Mouse (Mus musculus) cerebellum, postnatal 14 days (tissue): ENCODE measurements around the gene Cx3cl1.

ENCODE experiments used
- DNase-seq, 2 experiments: peaks; one replicate each; pipeline ENCODE4 v3.0.0; 2021; ENCODE audit warnings: mixed read lengths in 2 of 2

The Cx3cl1 gene

DNA sequence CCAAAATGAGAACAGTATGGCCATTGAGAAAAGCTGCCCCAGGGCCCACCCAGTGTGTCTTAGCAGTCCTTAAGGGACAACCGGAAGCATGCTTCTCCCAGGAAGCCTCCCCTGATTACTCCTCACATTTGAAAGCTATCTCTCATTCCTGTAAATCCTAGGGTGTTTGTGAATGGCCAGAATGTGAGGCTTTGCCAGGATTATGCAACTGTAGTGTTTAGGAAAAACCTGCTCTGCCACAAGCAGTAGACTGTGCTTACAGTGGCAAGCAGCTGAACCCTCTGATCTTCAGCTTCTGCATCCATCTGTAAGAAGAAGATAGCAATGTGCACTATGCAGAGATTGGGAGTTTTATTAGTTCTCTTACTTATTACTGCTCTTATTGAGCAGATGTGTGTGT lies 2.8 kb downstream of the Cx3cl1 start:
- no peak for DNase-seq

DNA sequence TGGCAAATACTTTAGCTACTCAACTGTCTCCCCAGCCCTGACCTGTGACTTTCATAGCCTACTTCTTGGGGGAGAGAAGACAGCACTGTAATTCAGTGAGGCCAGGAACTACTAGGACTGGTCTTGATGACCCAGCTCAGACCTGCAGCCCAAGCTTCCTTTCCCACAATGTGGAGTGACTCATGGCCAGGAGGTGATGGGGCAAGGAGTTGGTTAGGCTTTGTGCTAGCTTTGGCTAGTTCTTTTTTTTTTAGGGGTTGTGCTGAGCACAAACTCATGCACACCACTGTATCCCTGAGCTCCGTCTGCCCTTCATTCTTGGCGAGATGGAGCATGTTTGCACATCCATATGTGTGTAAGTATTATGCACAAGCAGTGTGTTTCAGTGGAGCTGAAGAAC lies 4.5 kb downstream of the Cx3cl1 start:
- no peak for DNase-seq

DNA sequence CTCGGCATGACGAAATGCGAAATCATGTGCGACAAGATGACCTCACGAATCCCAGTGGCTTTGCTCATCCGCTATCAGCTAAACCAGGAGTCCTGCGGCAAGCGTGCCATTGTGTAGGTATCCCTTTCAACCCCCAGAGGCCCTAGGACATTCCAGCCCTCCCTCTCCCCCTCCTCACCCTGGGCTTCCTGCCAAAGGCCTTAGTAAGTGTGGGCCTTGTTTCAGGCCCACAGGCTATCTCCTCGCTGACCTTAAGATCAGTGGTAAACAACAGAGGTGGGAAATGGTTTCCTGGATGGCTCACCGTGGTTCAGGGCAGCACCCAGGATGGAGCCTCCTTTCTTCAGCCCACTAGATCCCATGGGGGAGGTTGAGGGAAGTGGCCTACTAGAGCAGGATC lies 6.2 kb downstream of the Cx3cl1 start:
- DNase-seq, result no peak

DNA sequence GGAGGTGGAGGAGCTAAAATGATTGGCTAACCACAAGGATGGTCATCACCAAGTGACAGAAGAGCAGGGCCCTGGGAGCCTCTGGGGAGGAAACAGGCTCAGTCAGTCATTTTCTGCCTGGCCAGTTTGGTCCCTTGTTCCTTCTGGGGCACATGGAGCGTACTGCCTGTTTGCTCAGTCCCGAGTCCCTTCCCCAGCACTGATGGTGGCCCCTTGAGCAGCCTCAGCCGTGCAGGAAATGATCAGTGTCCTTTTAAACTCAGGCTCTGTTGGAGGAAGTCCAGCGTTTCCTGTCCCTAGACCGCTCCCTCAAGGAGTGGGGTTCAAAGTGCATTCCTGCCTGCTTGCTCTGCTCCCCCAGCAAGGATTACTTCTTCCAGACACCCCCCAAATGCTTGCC lies 6.7 kb downstream of the Cx3cl1 start:
- no peak for DNase-seq

DNA sequence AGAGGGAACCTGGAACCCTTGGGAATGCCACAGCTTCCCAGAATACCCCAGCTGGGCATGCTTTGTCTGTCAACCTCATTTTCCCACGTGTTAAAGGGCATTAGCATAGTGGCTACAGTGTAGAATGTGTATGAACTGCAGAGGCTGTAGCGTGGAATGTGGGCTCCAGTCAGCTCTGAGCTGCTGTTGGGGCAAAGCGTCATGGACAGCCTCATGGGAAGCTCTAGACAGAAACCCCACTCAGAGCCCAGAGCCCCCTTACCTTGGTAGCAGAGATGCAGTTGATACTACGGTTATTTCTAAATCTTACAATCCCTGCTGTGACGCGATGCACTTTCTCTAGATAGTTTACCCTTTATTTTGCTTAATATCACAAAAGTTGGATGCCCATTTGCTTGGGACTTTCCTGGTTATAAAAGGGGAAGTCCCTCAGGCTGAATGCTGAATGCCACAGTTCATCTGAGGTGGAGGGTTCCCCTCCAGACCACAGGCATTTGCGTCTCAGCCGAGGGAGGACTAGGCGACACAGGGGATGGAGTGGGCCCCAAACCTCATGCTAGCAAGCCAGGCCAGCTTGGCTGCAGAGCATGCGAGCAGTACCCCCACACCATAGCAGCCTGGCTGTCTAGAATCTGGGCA lies 7.2 kb downstream of the Cx3cl1 start:
- no peak for DNase-seq

DNA sequence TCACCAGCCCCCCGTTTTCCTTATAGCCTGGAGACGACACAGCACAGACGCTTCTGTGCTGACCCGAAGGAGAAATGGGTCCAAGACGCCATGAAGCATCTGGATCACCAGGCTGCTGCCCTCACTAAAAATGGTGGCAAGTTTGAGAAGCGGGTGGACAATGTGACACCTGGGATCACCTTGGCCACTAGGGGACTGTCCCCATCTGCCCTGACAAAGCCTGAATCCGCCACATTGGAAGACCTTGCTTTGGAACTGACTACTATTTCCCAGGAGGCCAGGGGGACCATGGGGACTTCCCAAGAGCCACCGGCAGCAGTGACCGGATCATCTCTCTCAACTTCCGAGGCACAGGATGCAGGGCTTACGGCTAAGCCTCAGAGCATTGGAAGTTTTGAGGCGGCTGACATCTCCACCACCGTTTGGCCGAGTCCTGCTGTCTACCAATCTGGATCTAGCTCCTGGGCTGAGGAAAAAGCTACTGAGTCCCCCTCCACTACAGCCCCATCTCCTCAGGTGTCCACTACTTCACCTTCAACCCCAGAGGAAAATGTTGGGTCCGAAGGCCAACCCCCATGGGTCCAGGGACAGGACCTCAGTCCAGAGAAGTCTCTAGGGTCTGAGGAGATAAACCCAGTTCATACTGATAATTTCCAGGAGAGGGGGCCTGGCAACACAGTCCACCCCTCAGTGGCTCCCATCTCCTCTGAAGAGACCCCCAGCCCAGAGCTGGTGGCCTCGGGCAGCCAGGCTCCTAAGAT lies 7.9 kb downstream of the Cx3cl1 start:
- no peak for DNase-seq

DNA sequence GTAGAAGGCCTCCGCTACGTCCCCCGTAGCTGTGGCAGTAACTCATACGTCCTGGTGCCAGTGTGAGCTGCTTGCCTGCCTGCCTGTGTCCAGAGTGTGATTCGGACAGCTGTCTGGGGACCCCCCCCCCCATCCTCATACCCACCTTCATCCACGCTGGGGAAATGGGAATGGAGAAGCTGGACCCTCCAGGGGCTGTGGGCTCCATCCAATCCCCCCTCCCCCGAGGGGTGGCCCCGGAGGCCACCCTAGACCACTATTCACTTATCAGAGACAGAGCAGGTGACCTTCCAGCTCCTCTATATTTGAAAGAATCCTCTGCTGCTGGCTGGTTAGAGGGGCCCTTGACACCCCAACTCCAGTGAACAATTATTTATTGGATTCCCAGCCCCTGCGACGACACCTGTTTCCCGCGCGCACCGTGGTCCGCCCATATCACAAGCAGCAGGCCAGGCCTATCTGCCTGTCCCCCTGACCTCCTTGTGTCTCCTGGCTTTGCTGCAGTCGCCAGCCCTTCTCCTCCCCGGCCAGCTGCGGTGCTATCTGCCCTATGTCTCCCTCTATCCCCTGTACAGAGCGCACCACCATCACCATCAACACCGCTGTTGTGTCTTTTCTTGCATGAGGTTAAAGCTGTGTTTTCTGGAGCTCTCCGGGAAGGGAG lies 8.8 kb downstream of the Cx3cl1 start:
- no peak for DNase-seq

DNA sequence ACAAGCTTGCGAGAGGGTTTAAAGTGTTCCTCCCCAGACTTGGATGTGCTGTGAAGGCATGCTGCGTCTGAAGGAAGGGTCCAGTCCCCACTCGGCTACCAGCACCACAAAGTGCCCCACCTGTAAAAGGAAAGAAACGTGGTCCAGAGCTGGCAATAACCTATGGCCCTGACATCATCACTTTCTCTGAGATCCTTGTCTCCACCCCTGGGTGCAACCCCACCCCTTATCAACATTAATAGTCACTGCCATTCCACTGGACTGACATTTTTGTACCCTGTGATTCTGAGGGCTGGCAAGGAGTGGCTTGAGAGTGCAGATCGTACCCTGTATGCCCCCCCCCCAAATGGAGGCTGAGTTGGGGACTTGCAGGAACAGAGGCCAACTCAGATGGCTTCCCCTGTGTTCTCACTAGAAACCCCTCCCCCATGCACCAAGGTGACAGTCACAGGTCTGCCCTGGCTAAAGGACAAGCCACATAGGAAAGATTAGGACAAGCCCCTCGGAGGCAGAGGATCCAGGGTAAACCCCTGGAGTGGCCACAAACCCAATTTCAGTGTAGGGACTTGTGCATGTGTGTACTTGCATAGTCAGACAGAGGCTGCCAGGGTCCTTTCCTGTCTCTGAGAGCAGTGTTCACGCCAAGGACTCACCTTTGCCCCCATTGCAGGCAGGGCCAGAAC lies 9.5 kb downstream of the Cx3cl1 start:
- no peak for DNase-seq

DNA sequence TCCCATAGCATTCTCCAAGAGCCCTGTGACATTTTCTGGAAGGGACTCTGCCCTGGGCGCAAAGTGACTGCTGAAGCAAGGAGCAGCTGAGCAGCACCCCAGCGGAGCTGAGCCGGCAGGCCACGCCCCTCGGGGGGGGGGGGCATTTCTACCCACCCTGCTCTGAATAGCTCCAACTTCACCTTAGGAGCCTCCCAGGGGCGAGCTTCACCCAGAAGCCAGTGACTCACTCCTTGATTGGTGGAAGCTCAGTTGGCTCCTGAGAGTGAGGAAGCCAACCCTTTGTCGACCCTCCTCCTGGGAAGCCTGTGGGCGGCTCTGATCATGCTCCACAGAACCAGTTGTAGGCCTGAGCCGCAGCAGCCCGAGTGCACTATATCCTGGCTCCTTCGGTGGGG lies 10.0 kb downstream of the Cx3cl1 start:
- no peak for DNase-seq

DNA sequence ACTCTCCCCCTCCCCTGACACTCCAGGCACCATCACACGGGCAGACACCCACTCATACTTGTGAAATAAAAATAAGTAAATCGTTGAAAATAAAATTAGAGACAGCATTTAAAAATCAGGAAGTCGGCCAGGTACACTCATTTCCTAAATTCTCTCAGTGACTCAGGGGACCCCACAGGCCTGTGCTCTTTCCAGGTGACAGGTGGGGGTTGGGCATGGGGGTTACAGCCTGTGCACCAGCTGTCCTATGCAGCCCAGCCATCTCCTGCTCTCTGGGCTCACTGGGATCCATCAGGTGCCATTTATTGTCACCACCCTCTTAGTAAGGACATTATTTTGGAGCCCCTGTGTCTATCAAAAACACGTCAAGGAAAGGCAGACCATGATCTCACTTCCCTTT lies 12.1 kb downstream of the Cx3cl1 start:
- no peak for DNase-seq

DNA sequence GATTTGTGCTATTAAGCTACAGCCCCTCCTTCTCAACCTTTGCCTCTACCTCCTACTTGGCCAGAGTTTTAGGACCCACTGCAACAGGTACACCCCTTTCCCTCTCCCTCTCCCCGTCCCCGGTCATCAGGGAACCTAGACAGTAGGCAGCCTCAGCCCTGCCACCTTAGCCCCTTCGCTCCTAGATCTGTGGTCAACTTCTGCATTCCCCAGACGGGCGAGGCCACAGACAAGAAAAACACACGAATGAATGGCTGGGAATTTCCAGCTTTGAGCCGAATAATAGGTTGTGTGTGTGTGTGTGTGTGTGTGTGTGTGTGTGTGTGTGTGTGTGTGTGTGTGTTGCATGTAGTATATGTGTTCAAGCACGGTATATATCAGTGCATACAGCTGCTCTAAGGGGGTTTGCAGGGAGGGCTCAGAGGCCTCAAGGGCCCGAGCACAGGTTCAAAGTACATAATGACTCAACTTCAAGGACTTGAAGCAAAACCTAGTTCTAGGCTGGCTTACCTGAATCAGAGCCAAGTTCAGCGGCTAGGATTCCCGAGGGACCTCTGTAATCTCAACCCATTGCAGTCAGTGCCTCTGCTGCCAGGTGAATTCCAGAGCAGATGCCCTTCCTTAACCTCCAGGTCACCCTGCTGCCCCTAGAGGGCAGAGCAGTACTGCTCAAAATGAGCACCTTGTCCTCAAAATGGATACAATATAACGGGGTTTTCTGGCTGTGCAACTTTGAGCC lies 13.6 kb downstream of the Cx3cl1 start:
- peak; percentile 37 to 55 for DNase-seq

DNA sequence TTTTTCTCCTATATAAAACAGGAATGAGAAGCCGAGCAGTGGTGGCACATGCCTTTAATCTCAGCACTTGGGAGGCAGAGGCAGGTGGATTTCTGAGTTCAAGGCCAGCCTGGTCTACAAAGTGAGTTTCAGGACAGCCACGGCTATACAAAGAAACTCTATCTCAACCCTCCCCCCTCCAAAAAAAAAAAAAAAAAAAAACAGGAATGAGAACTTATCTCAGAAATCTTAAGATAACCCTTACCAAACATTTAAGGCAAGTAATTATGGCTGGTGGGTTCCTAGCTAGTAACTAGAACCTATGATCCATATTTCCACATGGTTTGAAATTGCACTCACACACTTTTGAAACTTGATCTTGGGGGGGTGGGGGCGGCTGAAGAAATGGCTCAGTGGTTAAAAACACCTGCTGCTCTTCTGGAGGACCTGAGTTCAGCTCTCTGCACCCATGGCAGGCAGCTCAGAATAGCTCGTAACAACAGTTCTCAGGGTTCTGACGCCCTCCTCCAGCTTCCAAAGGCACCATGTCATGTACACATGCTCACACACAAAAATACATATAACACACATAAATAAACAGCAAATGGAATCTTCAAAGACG lies 14.3 kb downstream of the Cx3cl1 start:
- no peak for DNase-seq

DNA sequence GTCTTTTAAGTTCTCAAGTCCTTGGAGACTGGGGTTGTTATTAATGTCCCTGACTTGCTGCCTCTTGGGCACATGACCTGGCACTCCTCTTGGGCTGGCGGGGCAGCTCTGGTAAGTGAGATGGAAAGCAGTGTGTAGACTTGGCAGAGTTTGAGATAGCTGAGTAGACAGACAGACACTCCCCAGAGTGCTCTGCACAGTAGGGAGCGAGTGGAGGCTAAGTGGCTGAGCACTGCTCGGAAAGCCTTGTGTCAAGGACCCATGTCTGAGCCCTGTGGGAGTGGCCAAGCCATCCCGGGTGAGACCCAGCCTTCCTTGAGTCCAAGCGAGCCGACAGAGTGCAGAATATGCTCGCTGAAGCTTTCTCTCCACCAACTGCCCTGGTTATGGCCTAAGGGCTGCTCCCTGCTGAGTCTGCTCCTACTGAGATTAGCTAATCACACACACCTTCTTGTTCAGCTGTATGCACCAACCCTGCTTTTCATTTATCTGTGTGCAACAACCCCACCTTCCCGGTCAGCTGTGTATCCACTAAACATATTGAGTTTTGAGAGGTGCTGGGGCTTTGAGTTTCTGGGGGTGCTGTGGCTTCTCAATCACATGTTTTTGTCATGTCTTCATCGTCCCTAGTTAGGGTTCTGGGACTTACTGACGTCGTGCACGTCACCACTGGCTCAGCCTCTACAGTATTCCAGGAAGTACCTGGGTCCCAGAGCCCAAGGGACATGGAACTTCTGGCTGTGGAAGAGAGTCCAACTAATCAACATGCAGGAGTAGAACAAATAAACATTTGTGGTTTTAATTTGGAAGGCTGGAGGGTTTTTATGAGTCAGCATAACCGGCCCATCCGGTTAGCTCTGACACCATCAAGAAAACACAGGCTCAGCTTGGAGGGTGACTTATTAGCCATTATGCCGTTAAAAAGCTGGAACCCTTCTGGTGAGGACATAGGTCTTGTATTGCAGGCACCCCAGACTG lies 16.0 kb downstream of the Cx3cl1 start:
- no peak for DNase-seq

DNA sequence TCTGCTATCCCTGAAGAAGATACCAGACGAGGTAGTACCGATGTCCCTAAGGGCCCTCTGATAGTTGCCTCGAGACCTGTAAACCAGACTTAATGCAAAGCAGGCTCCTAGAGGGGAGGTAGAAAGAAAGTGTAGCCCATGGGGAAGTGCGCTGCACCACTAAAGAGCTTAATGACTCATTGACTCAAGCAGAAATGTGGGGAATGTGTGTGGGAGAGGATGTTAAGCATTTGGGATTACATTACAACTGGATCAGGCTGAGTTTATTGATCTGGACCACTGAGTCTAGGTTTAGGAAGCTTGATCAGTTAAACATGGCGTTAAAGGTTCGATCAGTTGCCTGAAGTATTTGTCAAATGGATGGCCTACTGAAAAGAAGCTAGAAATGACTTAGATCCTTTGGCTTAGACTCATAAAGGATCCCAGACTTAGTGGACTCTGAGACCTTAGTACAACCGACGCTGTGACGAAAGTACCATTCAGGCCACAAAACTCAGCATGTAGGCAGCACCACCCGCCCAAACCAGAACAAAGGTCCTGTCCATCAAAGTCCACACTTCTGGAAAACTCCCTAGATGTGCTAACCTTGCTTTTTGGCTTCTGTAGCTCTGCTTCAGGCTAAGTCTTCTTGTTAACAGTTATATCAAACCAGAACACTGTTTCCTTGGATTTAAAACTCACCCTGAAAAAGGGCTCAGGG lies 17.6 kb downstream of the Cx3cl1 start:
- no peak for DNase-seq

DNA sequence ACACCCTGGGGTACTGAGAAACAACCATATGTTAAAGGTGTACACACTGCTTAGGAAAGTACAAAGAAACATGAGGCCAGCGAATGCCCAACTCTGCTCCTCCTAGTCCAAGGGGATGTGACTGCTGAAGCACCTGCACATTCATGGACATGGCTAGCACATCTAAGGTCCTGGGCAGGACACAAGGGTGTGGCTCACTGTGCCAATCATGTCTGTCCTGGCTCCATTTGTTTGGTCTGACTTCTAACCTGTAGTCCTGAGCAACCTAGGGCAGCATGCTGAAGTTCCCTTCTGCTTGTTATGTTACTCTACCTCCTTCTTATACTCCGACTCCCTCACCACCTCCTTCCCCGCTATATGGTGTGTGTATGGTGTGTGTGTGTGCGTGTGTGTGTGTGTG lies 22.6 kb downstream of the Cx3cl1 start:
- no peak for DNase-seq

DNA sequence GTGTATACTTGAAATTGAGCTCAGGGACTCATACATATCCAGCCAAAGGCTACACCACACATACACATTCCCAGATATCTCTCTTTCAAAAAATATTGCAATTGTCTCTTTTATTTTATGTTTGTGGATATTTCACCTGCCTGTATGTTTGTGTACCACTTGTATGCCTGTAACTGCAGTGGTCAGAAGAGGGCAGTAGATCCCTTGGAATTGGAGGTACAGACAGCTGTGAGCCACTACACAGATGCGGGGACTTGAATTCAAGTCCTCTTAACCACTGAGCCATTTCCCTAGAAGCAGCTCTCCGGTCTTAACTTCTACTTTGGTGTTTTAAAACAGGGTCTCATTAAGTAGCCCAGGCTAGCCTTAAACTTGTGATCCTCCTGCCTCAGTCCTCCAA lies 23.0 kb downstream of the Cx3cl1 start:
- DNase-seq, result no peak

DNA sequence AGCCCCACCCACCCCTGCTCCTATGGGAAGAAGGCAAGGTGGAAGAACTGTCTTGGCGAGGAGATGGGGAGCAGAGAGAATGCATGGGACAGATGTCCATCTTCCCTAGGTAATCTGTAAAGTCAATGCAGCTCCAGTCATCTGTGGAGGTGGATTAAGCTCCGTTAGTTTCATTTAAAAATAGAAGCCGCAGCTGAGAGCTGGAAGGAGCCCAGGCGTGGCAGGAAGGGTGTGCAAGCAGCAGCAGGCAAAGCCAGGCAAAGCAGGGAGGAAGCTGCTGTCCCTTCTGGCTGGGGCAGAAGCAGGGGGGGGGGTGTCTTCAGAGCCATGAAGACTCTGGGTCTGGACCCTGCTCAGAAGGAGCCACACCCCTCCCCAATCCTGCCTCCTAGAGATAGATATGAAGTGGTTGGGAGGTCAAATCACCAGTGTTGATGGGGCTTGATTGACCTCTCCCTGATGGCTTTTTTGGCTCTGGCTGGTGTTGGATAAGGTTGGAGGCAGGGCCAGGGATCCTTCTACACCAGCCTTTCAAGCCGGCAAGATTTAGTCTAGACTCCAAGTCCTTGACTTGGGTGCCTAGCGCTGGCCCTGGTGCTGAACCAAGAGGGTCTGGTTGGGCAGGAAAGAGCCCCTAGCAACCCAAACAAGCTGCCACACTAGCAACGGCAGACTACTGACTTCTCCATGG lies 28.6 kb downstream of the Cx3cl1 start:
- DNase-seq, result no peak

DNA sequence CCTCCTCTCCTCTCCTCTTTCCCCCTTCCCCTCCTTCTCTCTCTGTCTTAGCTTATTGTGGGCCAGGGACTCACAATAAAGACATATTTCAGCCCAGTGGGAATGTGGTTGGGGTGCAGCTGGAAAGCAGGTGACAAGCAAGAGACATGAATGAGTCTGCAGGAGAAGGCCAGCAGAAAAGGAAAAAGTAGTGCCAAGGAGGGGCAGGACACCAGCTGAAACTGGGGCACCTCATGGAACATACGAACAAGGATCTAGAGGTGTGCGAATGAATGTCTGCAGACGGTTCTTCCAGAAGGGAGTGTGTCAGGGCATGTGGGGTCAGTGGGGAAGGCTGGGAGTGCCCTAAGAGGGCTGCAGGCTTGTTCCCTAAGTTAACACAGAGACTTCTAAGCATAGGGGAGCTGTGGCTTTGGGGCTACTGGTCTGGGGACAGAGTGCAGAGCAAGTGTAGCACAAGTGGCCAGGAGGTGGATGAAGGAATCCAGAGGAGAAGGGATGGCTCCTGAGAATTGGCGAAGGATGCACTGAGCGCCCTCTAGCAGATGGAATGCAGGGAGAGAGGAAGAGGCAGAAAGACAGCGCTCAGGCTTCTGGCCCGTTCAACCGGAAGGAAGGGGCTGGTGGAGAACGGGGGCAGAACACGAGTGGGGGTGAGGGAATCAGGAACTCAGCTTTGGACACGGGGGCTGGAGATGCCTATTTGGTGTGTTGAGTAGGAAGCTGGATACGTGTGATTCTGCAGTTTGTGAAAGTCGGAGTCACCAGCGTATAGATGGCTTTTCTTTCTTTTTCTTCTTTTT lies 29.7 kb downstream of the Cx3cl1 start:
- DNase-seq, result peak; percentile 56 to 71

DNA sequence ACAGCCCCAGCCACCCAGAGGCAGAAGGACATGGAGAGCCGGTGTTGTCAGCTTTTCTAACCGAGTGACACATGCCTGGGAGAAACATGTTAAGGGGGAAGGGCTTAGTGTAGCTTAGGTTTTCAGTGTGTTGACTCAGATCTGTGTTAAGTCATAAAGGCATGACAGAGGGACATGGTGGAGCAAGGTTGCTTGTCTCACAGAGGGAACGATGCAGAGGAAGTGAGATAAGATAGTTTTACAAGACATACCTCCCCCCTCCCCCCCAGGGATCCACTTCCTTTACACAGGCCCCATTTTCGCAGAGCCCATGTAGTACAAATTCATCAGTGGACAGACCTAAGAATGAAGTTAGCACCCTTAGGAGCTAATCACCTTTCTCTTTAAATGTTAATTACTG lies 30.6 kb downstream of the Cx3cl1 start:
- DNase-seq, result no peak
